Mouse (Mus musculus) MEL (cell line): Measurements from ENCODE around the gene Tm9sf2. TPM values are rescaled to one million over a fixed set of nuclear protein-coding genes. Genes with fewer than 3 reads are reported as not detected.

Experiments used
- DNase-seq: peaks from one replicate; pipeline ENCODE4 v3.0.0; 2011; ENCODE audit warnings: low read depth, low spot score
- H3K27ac ChIP-seq: 2 replicates; pipeline ENCODE4 v1.5.1; 2012; ENCODE audit warnings: low read depth, mild to moderate bottlenecking, control low read depth, low read length, moderate library complexity; ENCODE audit not compliant: control insufficient read depth
- H3K27me3 ChIP-seq, 2 experiments: fragments of 150-350 bp in 1 of 2; sonication (generic) in 1 of 2; 2 replicates each; pipeline ENCODE4 v1.6.1; 2012; ENCODE audit warnings: low read length in 2 of 2, mild to moderate bottlenecking in 2 of 2, improper control_type of control experiment in 1 of 2, moderate library complexity in 1 of 2; ENCODE audit not compliant: insufficient read depth in 2 of 2, control insufficient read depth in 1 of 2
- H3K36me3 ChIP-seq, 2 experiments: 2 replicates each; pipeline ENCODE4 v1.6.1; 2012 to 2014; ENCODE audit warnings: low read length in 2 of 2, improper control_type of control experiment in 1 of 2, inconsistent platforms in 1 of 2, mild to moderate bottlenecking in 1 of 2; ENCODE audit not compliant: insufficient read depth in 2 of 2, control insufficient read depth in 1 of 2
- H3K4me1 ChIP-seq, 2 experiments: fragments of 150-350 bp in 1 of 2; sonication (generic) in 1 of 2; 2 replicates each; pipeline ENCODE4 v1.6.1; 2012; ENCODE audit warnings: low read length in 2 of 2, improper control_type of control experiment in 1 of 2, mild to moderate bottlenecking in 1 of 2; ENCODE audit not compliant: insufficient read depth in 2 of 2, control insufficient read depth in 1 of 2
- H3K4me3 ChIP-seq, 2 experiments: fragments of 150-350 bp in 1 of 2; sonication (generic) in 1 of 2; 2 replicates each; pipeline ENCODE4 v1.5.1; 2012; ENCODE audit warnings: low read depth in 2 of 2, low read length in 2 of 2, mild to moderate bottlenecking in 2 of 2, moderate library complexity in 2 of 2, control low read depth in 1 of 2, improper control_type of control experiment in 1 of 2; ENCODE audit not compliant: control insufficient read depth in 1 of 2, insufficient read depth in 1 of 2
- H3K79me2 ChIP-seq: 2 replicates; pipeline ENCODE4 v1.6.1; 2012; ENCODE audit warnings: mild to moderate bottlenecking, low read length, moderate library complexity; ENCODE audit not compliant: control insufficient read depth, poor library complexity, insufficient read depth
- H3K9ac ChIP-seq: 2 replicates; pipeline ENCODE4 v1.6.1; 2012; ENCODE audit warnings: low read depth, mild to moderate bottlenecking, control low read depth, low read length, moderate library complexity; ENCODE audit not compliant: control insufficient read depth, poor library complexity, severe bottlenecking
- H3K9me3 ChIP-seq: fragments of 150-350 bp; sonication (generic); replicated peaks from 2 replicates; pipeline ENCODE4 v1.6.1; 2012; ENCODE audit warnings: mild to moderate bottlenecking, low read length, improper control_type of control experiment, moderate library complexity; ENCODE audit not compliant: insufficient read depth
- BHLHE40 ChIP-seq: IDR thresholded peaks from 2 replicates; pipeline ENCODE4 v1.6.1; 2012; ENCODE audit warnings: low read depth, mild to moderate bottlenecking, inconsistent platforms, low read length, improper control_type of control experiment, borderline replicate concordance
- CHD1 ChIP-seq: IDR thresholded peaks from 2 replicates; pipeline ENCODE4 v1.6.1; 2012; ENCODE audit warnings: low read depth, mild to moderate bottlenecking, inconsistent platforms, low read length, improper control_type of control experiment
- CHD2 ChIP-seq: IDR thresholded peaks from 2 replicates; pipeline ENCODE4 v1.6.1; 2011; ENCODE audit warnings: low read length, improper control_type of control experiment
- EP300 ChIP-seq, 2 experiments: IDR thresholded peaks; 2 replicates each; pipeline ENCODE4 v1.6.1; 2011; ENCODE audit warnings: improper control_type of control experiment in 2 of 2, low read length in 2 of 2, low read depth in 1 of 2, mild to moderate bottlenecking in 1 of 2
- HCFC1 ChIP-seq: IDR thresholded peaks from 2 replicates; pipeline ENCODE4 v1.6.1; 2012; ENCODE audit warnings: low read depth, mild to moderate bottlenecking, inconsistent platforms, low read length, improper control_type of control experiment, moderate library complexity
- JUND ChIP-seq: IDR thresholded peaks from 2 replicates; pipeline ENCODE4 v1.6.1; 2011; ENCODE audit warnings: low read depth, mild to moderate bottlenecking, improper control_type of control experiment, low read length
- MAFK ChIP-seq: IDR thresholded peaks from 2 replicates; pipeline ENCODE4 v1.6.1; 2011; ENCODE audit warnings: low read depth, mild to moderate bottlenecking, low read length, improper control_type of control experiment, borderline replicate concordance
- MAX ChIP-seq: IDR thresholded peaks from 2 replicates; pipeline ENCODE4 v1.6.1; 2011; ENCODE audit warnings: low read length, improper control_type of control experiment
- MEF2A ChIP-seq: IDR thresholded peaks from 2 replicates; pipeline ENCODE4 v1.6.1; 2014; ENCODE audit warnings: low read depth, mild to moderate bottlenecking, inconsistent platforms, low read length, improper control_type of control experiment; ENCODE audit not compliant: poor library complexity, insufficient replicate concordance, severe bottlenecking; ENCODE audit errors: extremely low read depth
- MXI1 ChIP-seq: IDR thresholded peaks from 2 replicates; pipeline ENCODE4 v1.6.1; 2011; ENCODE audit warnings: mild to moderate bottlenecking, low read depth, low read length, improper control_type of control experiment
- MYB ChIP-seq: IDR thresholded peaks from 2 replicates; pipeline ENCODE4 v1.6.1; 2011; ENCODE audit warnings: mild to moderate bottlenecking, low read depth, low read length, improper control_type of control experiment
- POLR2AphosphoS2 ChIP-seq: IDR thresholded peaks from 2 replicates; pipeline ENCODE4 v1.6.1; 2011; ENCODE audit warnings: low read length, improper control_type of control experiment
- POLR2AphosphoS5 ChIP-seq: IDR thresholded peaks from 2 replicates; pipeline ENCODE4 v1.6.1; 2012; ENCODE audit warnings: low read depth, borderline replicate concordance, mild to moderate bottlenecking, inconsistent platforms, low read length, moderate library complexity, mixed read lengths
- RCOR1 ChIP-seq: IDR thresholded peaks from 2 replicates; pipeline ENCODE4 v1.6.1; 2012; ENCODE audit warnings: low read depth, mild to moderate bottlenecking, inconsistent platforms, low read length, improper control_type of control experiment
- TCF12 ChIP-seq: IDR thresholded peaks from 2 replicates; pipeline ENCODE4 v1.6.1; 2014; ENCODE audit warnings: low read depth, mild to moderate bottlenecking, inconsistent platforms, low read length, improper control_type of control experiment, moderate library complexity
- USF1 ChIP-seq: IDR thresholded peaks from 2 replicates; pipeline ENCODE4 v1.6.1; 2014; ENCODE audit warnings: low read depth, mild to moderate bottlenecking, inconsistent platforms, low read length, improper control_type of control experiment, moderate library complexity
- ZMIZ1 ChIP-seq: IDR thresholded peaks from 2 replicates; pipeline ENCODE4 v1.6.1; 2012; ENCODE audit warnings: low read depth, mild to moderate bottlenecking, inconsistent platforms, low read length, improper control_type of control experiment, moderate library complexity
- polyA plus RNA-seq, 2 experiments: library from polyadenylated mRNA; stranded (reverse) in 1 of 2; unstranded in 1 of 2; fragments of >175 nt in 1 of 2; fragments of >200 nt in 1 of 2; gene quantifications; 2 replicates each; pipeline versions ENCODE4 v1.2.1 to v1.2.4; 2012; ENCODE audit warnings: low replicate concordance in 2 of 2, low read depth in 1 of 2; ENCODE audit not compliant: insufficient read length in 2 of 2, insufficient read depth in 1 of 2, missing spikeins in 1 of 2
- total RNA-seq: library from RNA; depleted of rRNA; stranded (reverse); fragments of 300-350 nt; gene quantifications from 2 replicates; pipeline ENCODE4 v1.2.3, GENCODE M21; 2012

The Tm9sf2 gene
- total and polyA plus RNA-seq, 3 experiments, result 59.6 to 62.7 TPM; not detected in 1

DNA sequence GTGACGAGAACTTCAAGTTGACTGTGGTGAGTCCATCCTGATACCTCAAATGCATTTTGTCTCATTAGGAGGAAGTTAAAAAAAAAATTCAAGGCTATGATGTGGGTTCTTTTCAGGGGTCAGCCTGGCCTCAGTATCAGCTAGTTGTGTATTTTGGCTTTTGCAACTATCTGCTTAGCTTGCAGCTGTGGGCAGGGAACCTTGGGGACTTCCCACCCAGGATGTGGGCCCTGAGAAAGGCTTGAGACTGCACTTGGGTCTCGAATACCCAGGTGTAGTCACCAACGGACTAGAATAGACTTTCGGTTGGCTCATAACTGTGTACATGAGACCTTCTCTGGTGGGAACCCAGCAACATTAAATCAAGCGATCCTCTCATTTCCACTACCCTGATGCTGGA, 33.4 kb upstream of the Tm9sf2 start:
- Histone ChIP-seq H3K36me3 (peaks cover 0 to 5% of the 10 kb centered on the region in 2 experiments; a peak in 1 of 4 replicates), H3K27me3 (no peaks in the 10 kb centered on the region), H3K9ac (no peak overlapping the region), H3K9me3 (no peaks in the 10 kb centered on the region), H3K79me2 (no peaks in the 10 kb centered on the region), H3K4me3 (no peak overlapping the region), H3K27ac (no peak overlapping the region), H3K4me1 (peaks cover 3 to 6% of the 10 kb centered on the region in 2 experiments; a peak in 3 of 4 replicates)
- TF ChIP-seq RCOR1 (no peak), CHD1 (no peak), MAX (no peak), MYB (no peak), ZMIZ1 (no peak), EP300 (IDR thresholded peaks at IDR 0.05; ENCODE audit: low read depth in 1 of 2, low read length in 2 of 2) (no peak), MXI1 (no peak), USF1 (no peak), POLR2AphosphoS2 (no peak), JUND (no peak), MEF2A (no peak), CHD2 (no peak)
- DNase-seq, result no peak

DNA sequence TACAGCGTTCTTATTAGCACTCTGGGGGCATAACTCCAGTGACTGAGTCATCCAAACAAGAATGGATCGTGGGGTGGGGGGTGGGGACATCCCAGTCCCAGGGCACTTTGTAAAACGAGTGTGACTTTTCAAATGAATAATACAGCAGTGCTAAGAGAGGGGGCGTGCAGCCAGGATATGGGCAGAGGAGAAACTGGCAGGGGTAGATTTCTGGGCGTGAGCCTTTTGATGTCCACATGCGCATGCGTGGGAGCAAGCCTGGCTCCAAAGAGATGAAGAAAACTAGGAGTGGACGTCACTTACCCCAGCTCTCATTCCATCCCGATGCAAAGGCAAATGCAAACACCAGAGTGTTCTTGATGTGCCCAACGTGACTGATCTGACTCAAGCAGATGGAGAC, 32.5 kb upstream of the Tm9sf2 start:
- H3K9me3 ChIP-seq, result no peaks in the 10 kb centered on the region
- no peak overlapping the region for H3K27ac ChIP-seq
- no peaks in the 10 kb centered on the region for H3K79me2 ChIP-seq
- DNase-seq, result no peak
- no peaks in the 10 kb centered on the region; a peak in 1 of 4 replicates for H3K36me3 ChIP-seq
- peaks cover 0 to 2% of the 10 kb centered on the region in 2 experiments; a peak in 1 of 4 replicates for H3K4me1 ChIP-seq
- H3K27me3 ChIP-seq, result no peaks in the 10 kb centered on the region
- H3K4me3 ChIP-seq, result no peak overlapping the region
- no peak overlapping the region for H3K9ac ChIP-seq
- TF ChIP-seq MXI1 (no peak), JUND (no peak), POLR2AphosphoS5 (no peak), TCF12 (no peak), MAFK (no peak), HCFC1 (no peak), ZMIZ1 (no peak), MEF2A (no peak), BHLHE40 (no peak)
